Mouse (Mus musculus) frontal cortex, postnatal 10 days (tissue): ENCODE results near the gene Ccdc12.

ENCODE experiments used
- DNase-seq, 2 experiments: peaks; one replicate each; pipeline ENCODE4 v3.0.0; 2022; ENCODE audit warnings: low spot score in 2 of 2, mixed read lengths in 1 of 2

Gene Ccdc12

GRCm38 (mm10) chr9:110742295-110742950 lies 86.1 kb downstream of the Ccdc12 start:
- no peak for DNase-seq

DNA sequence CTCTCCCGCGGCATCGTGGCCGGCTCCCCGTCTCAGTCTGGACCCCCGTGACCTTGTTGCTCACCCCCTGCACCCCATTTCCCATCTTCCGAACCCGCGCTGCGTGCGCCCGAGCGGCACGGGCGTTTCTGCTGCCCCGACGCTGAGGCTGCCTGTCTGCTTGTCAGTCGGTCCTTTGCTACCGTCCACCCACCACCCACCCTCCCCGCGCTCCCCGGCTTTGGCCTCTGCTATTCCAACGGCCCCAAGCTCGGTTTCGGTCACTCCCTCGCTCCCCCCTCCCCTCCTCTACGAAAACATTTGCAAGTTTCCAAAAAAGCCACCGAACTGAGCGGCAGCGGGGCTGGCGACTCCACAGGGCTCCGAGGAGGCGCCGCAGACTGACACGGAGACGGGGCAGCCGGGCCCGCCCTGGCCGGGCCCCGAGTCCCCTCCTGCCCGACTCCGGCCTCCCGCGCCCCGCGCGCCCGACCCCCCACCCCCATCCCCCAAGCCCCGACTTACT lies 86.7 kb downstream of the Ccdc12 start:
- no peak for DNase-seq

- no peak for DNase-seq
Measured at GRCm38 (mm10) chr9:110743456-110744323, 87.4 kb downstream of the Ccdc12 start.

GRCm38 (mm10) chr9:110745752-110746151 lies 89.4 kb downstream of the Ccdc12 start:
- DNase-seq = no peak

DNA sequence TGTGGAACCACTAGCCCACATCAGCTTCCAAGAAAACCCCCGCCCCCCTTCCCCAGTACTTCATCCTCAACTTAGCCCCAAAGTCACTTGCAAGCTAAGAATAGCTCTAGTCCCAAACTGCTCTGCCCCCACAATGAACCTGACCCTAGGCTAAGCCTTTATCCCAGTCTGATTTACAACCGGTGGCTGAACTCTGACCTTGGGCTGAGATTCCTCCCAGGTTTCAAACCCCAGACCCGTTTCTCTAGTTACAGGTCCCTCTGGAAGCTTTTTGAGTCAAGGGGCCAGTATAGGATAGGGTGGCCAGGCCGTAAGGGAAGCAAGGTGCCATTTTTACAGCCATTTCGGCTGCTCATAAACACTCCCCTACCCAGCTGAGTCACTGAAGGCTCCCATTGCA lies 89.9 kb downstream of the Ccdc12 start:
- DNase-seq = no peak

- DNase-seq = no peak
Measured at GRCm38 (mm10) chr9:110746961-110747360, 90.7 kb downstream of the Ccdc12 start, which contains the start of gene Pth1r. TSS of gene Pth1r (minus strand) at chr9:110747145.

DNA sequence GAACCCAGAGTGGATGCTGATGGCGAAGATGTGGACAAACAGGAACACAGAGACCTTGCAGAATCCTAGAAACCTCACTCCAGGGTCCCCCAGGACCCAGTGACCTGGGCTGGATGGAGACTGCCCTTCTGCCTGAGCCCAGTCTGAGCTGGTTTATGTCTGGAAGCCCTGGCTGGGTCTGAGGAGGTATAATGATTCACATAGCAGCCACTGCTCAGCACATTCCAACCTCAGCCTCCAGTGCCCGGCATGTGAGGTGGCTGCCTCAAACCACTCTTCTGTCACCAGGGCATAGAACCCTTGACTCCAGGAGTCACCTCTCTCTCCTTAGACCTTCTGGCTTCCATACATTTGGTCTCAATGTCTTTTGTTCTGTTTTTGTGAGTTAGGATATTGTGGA lies 92.1 kb downstream of the Ccdc12 start:
- DNase-seq = no peak

GRCm38 (mm10) chr9:110750404-110751187 lies 94.3 kb downstream of the Ccdc12 start:
- no peak for DNase-seq

DNA sequence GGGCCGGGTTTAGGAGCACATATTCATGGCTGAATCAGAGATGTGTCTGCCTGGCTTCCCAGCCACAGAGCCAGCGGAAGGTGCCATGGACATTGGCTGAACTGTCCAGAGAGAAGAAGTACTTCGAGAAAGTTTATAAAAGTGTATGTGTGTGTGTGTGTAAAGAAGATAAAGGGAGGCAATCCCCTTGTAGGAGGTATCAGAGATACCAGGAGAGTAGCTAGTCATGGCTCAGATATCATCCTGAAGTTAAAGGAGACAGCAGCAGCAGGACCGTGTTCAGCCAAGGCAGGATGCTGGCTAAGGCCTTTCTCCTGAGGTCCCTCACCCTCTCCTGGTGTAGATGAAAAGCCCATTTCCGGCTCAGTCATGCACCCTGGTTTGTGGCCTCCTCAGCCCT lies 95.1 kb downstream of the Ccdc12 start:
- no peak for DNase-seq

DNA sequence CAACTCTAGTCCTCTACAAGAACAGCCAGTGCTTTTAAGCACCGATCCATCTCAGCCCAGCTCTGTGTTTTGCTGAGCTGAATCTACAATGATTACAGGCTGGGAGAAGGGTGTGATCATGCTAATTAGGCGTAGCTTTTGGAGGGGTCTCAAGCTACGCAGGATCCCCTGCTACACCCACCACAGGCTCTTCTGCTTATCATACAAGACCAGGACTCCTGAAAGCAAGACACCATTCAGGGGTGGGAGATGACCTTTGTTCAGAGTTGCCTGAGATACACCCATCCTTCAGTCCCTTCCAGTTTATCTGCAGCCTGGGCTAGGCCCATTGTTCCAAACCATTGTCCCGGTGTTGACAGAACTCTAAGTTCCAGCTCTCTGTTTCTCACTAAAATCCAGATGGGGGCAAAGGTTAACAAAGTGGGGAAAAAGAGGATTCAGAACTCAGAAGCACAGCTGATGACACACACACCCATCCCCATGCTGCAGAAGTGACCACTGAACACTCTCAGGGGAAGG lies 96.7 kb downstream of the Ccdc12 start:
- no peak for DNase-seq

DNA sequence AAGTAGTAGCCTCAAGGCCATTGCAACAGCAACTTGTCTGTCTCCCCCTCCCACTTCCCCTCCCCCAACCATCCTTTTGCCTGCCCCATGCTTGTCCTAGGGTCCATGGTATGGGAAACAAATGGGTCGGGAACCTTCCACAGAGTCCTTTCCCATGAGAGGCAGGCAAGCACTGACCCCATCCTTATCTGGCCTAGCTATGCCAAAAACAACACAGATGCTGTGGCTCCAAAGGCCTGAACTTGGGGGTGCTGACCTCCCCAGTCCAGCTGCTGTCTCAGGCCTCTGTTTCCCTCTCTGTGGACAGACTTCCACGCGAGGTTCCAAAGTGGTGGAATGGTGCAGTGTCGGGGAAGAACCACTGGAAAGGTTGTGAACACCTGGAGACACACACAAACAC lies 97.5 kb downstream of the Ccdc12 start:
- DNase-seq = no peak

DNA sequence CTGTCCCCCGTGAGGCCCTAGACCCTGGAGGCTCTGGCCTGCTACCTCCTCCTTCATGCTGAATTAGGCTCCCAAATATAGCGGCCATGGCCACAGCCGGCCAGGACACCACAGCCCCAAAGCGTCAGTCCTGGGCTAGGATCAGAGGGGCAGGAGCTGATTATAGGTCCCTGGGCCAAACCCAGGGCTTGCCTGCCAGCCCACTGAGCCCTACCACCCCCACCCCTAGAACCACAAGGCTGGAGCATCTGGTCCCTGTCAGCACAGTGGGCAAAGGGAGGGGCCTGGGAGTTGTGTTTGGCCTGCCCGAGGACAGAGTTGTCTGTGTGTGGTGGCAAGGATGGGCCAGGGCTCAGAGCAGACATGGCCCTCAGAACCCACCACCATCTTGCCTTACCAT lies 101.5 kb downstream of the Ccdc12 start:
- DNase-seq = no peak

DNA sequence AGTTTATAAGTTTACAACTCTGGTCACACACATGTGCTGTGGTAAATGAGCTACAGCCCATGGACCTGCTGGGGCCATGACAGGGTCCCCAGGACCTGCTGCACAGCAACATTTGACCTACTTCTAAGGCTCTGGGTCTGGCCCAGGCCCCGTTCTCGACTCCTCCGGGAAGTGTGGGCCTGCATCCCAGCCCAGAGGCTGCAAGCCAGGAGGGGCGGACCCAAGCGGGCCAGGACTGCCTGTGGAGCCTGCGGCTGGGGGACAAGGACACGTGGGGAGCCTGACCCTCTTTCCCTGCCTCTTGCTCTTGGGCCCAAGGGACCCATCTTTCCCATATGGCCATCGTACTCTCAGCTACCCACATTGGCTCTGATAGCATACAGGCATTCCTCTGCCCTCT lies 102.3 kb downstream of the Ccdc12 start:
- peak in 1 of 2 experiments; percentile 53 for DNase-seq

DNA sequence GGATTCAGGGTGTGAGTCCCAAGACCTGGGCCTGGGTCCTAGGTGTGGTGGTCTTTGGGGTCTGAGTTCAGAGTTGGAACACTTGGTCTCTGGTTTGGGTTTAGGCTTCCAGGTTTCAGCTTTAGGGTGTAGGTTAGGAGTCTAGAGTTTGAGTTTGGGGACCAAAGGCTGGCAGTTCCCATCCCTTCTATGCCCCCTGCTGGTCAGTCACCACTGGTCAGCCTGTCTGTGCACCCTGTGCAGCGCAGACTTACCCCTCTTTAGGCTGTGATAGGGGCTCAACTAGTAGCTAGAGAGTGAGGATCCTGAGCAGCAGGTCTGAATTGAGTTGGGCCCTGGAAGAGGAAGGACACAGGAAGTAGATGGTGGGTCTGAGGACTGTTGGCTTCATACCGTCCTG lies 103.0 kb downstream of the Ccdc12 start:
- DNase-seq = peak in 1 of 2 experiments; percentile 27

- no peak for DNase-seq
Measured at GRCm38 (mm10) chr9:110760886-110761285, 104.6 kb downstream of the Ccdc12 start.
